Mouse (Mus musculus) central nervous system, embryonic 14 days (tissue): ENCODE results near the gene Smc1a. TPM values are rescaled to one million over a fixed set of nuclear protein-coding genes. Genes with fewer than 3 reads are reported as not detected.

Source experiments
- polyA plus RNA-seq: library from polyadenylated mRNA; depleted of rRNA; stranded (reverse); fragments of >200 nt; gene quantifications from 2 replicates; pipeline ENCODE4 v1.2.3, GENCODE M21; 2012; rRNA removed

The Smc1a gene
- polyA plus RNA-seq, result 75.3 and 85.3 TPM in 2 replicates

GRCm38 (mm10) chrX:152016151-152017145, at the start of gene Smc1a, which contains the start of gene Ribc1:
Gene Smc1a (plus strand): TSS chrX:152016428.
Gene Ribc1 (minus strand): TSS chrX:152016295.

GRCm38 (mm10) chrX:152001737-152002710, 14.2 kb upstream of the Smc1a start, which contains the start of gene Hsd17b10:
Gene Hsd17b10 (plus strand): TSS chrX:152001845.

Other genes starting within 250 kb of the Smc1a start
- 122 and 135 TPM in 2 replicates for gene Huwe1, start 215.6 kb upstream of the Smc1a start, polyA plus RNA-seq
- 70.7 and 77.8 TPM in 2 replicates for gene Hsd17b10, start 14.6 kb upstream of the Smc1a start, polyA plus RNA-seq
- gene Ribc1, start 133 bp upstream of the Smc1a start, polyA plus RNA-seq, result 1.0 and 1.6 TPM in 2 replicates
- gene Iqsec2, start 127.8 kb downstream of the Smc1a start, polyA plus RNA-seq, result 8.4 and 9.3 TPM in 2 replicates
- 46.3 and 52.3 TPM in 2 replicates for gene Kdm5c, start 216.6 kb downstream of the Smc1a start, polyA plus RNA-seq